Mouse (Mus musculus): ENCODE results near the gene Gm29735.
"Not testable (repeated sequence)": the region's sequence is repeated elsewhere in the genome, so short reads cannot be mapped to it uniquely, and the experiment has no call there.

Gm29735 gene

DNA sequence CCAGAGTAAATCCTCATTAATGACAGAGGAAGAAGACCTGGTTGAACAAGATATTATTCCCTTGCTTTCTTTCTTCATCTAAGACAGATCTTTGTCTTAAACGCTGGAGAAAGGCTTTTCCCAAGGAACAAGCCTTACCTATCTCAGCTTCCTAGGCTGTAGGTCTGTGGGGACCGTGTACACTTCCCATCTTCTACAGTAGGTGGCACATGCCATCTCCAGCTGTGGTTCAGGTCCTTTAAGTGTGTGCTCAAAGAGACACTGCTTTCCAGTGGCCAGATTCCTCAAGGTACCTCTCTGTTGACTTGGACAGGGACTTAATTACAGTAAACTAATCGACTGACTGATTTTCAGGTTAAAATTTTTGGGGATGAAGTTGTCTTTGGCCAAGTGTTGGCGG lies 28.1 kb downstream of the Gm29735 start:
- DNase-seq (ENCODE audit: extremely low read depth, low read depth, low spot score): no peak

DNA sequence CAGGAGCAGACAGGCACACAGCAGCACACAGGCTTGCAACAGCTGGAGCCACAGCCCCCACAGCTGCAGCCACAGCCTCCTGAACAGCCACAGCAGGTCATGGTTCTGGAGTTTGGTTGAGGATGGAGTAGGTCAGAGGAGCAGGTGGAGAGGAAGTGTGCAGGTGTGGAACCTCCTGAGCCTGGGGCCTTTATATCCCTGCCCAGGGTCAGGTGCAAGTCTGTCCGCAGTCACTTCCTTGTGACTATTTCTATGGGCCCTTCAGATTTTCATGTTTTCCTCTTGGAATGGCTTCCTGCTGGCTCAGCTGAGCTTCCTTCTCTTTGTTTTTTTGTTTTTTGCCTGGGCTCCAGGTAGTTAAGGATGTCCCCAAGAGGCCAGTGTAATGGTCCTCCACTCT lies 36.3 kb downstream of the Gm29735 start, which contains the start of gene Gm45618:
Gene Gm45618, minus strand, starts transcription at position 101 of the 400 bp plus-strand sequence.
- DNase-seq (ENCODE audit: extremely low read depth, low read depth, low spot score): not testable (repeated sequence)

DNA sequence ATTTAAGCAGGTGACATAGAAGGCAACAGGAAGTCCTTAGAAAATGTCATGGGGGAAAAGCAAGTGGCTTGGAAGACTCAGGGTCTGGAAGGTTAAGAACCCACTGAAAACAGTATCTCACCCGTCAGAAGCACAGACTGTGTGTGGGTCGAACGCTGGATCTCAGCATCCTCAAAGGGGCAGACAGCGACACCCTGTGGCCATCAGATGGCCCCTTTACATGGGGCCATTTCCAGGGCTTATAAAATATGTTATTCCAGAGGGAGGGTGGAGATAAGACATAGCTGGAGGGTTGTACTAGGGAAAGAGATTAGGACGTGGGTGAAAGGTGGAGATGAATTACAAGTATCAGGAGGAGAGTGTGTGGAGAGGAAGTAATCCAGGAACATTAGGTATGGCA lies 37.3 kb downstream of the Gm29735 start:
- no peak for DNase-seq (ENCODE audit: extremely low read depth, low read depth, low spot score)

Measured in fat pad, adult 2 months (tissue).